Mouse (Mus musculus): ENCODE measurements around the gene Dst.

DNA sequence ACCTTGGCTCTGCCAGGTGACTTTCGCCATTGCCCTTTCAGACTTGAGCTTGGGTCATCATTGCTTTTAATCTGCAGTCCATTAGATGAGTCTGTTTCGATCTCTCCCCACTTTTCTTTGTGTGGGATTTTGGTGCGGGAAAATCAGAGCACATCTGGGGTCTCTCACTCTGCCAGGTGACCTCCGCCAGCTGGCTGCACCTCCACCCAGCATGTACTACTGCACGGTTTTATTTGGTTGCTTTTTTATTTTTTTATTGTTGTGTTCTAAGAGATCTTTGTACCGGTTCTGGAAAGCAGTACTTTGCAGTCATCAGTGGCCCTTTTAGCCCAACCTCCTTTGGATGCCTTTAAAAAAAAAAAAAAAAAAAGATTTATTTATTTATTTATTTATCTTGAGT is 112.6 kb downstream of the Dst start:
- TF ChIP-seq CTCF (IDR thresholded peaks at IDR 0.05; ENCODE audit: low read depth) (no peak), EP300 (IDR thresholded peaks at IDR 0.05; ENCODE audit: low read depth) (no peak)

All from heart, postnatal 0 days (tissue).